Mouse (Mus musculus) erythroid progenitor cell, adult 5-6 weeks (primary cell): ENCODE measurements around the gene Mmachc. TPM values are rescaled to one million over a fixed set of nuclear protein-coding genes. Genes with fewer than 3 reads are reported as not detected.

Experiments used
- ATAC-seq: replicated peaks from 2 replicates; pipeline ENCODE4 v1.8.0; 2016; ENCODE audit warnings: moderate number of reproducible peaks, mild to moderate bottlenecking, moderate TSS enrichment, inconsistent platforms; ENCODE audit not compliant: poor library complexity, low FRiP score, severe bottlenecking
- total RNA-seq, 2 experiments: library from RNA; stranded (forward) in 1 of 2; stranded (reverse) in 1 of 2; fragments of 150-400 nt in 1 of 2; fragments of 186-747, 209-891 nt in 1 of 2; gene quantifications; 2 replicates each; pipeline versions ENCODE4 v1.2.3 to v1.2.4; 2015 to 2017; ENCODE audit warnings: low replicate concordance in 2 of 2

Gene Mmachc
- total RNA-seq, 2 experiments from 2014 or later: 3.6 to 12.6 TPM

GRCm38 (mm10) chr4:116655658-116656057 lies 52.5 kb downstream of the Mmachc start:
- no peak for ATAC-seq

GRCm38 (mm10) chr4:116655100-116655499 lies 53.1 kb downstream of the Mmachc start:
- no peak for ATAC-seq

- no peak for ATAC-seq
These were observed 55.0 kb downstream of the Mmachc start for GRCm38 (mm10) chr4:116653228-116653627.

Other genes with a start within 250 kb of the Mmachc start
- 62.0 and 89.0 TPM in 2 replicates for gene Mast2, start 244.2 kb downstream of the Mmachc start, total RNA-seq (2015; ENCODE audit: low replicate concordance)
- 66.4 and 76.9 TPM in 2 replicates for gene Mast2, start 244.2 kb downstream of the Mmachc start, total RNA-seq (2017; ENCODE audit: low replicate concordance)
- 12.2 and 13.3 TPM in 2 replicates for gene Ipp, start 200.9 kb downstream of the Mmachc start, total RNA-seq (2015; ENCODE audit: low replicate concordance)
- 30.0 and 32.3 TPM in 2 replicates for gene Ipp, start 200.9 kb downstream of the Mmachc start, total RNA-seq (2017; ENCODE audit: low replicate concordance)
- 5.9 and 10.1 TPM in 2 replicates for gene Tmem69, start 152.5 kb downstream of the Mmachc start, total RNA-seq (2015; ENCODE audit: low replicate concordance)
- gene Tmem69, start 152.5 kb downstream of the Mmachc start, total RNA-seq (2017; ENCODE audit: low replicate concordance): 2.4 and 9.8 TPM in 2 replicates
- gene Gpbp1l1, start 150.7 kb downstream of the Mmachc start, total RNA-seq (2015; ENCODE audit: low replicate concordance): 90.1 and 126 TPM in 2 replicates
- 101 and 136 TPM in 2 replicates for gene Gpbp1l1, start 150.7 kb downstream of the Mmachc start, total RNA-seq (2017; ENCODE audit: low replicate concordance)
- 5.9 TPM in 1 of 2 replicates, not detected in the other for gene Ccdc17, start 111.8 kb downstream of the Mmachc start, total RNA-seq (2015; ENCODE audit: low replicate concordance)
- gene Ccdc17, start 111.8 kb downstream of the Mmachc start, total RNA-seq (2017; ENCODE audit: low replicate concordance): 2.6 and 5.3 TPM in 2 replicates
- 75.5 and 103 TPM in 2 replicates for gene Nasp, start 80.5 kb downstream of the Mmachc start, total RNA-seq (2015; ENCODE audit: low replicate concordance)
- 126 and 154 TPM in 2 replicates for gene Nasp, start 80.5 kb downstream of the Mmachc start, total RNA-seq (2017; ENCODE audit: low replicate concordance)
- 130 and 134 TPM in 2 replicates for gene Akr1a1, start 56.7 kb downstream of the Mmachc start, total RNA-seq (2015; ENCODE audit: low replicate concordance)
- gene Akr1a1, start 56.7 kb downstream of the Mmachc start, total RNA-seq (2017; ENCODE audit: low replicate concordance): 99.1 and 124 TPM in 2 replicates
- 99.3 and 104 TPM in 2 replicates for gene Prdx1, start 22.9 kb downstream of the Mmachc start, total RNA-seq (2015; ENCODE audit: low replicate concordance)
- gene Prdx1, start 22.9 kb downstream of the Mmachc start, total RNA-seq (2017; ENCODE audit: low replicate concordance): 39.4 and 52.6 TPM in 2 replicates
- gene Ccdc163, start 103 bp upstream of the Mmachc start, total RNA-seq (2015; ENCODE audit: low replicate concordance): 61.2 and 127 TPM in 2 replicates
- gene Ccdc163, start 103 bp upstream of the Mmachc start, total RNA-seq (2017; ENCODE audit: low replicate concordance): 11.7 and 21.4 TPM in 2 replicates
- gene Tesk2, start 12.5 kb upstream of the Mmachc start, total RNA-seq (2015; ENCODE audit: low replicate concordance): 5.0 and 17.2 TPM in 2 replicates
- gene Tesk2, start 12.5 kb upstream of the Mmachc start, total RNA-seq (2017; ENCODE audit: low replicate concordance): 2.8 and 3.6 TPM in 2 replicates
- gene Toe1, start 99.2 kb upstream of the Mmachc start, total RNA-seq (2015; ENCODE audit: low replicate concordance): 4.6 and 6.8 TPM in 2 replicates
- 4.1 and 27.0 TPM in 2 replicates for gene Toe1, start 99.2 kb upstream of the Mmachc start, total RNA-seq (2017; ENCODE audit: low replicate concordance)
- gene Mutyh, start 99.3 kb upstream of the Mmachc start, total RNA-seq (2015; ENCODE audit: low replicate concordance): 0.84 and 9.4 TPM in 2 replicates
- 1.2 TPM in 1 of 2 replicates, not detected in the other for gene Mutyh, start 99.3 kb upstream of the Mmachc start, total RNA-seq (2017; ENCODE audit: low replicate concordance)
- not detected in 2 replicates for gene Hpdl, start 113.3 kb upstream of the Mmachc start, total RNA-seq (2015; ENCODE audit: low replicate concordance)
- not detected in 2 replicates for gene Hpdl, start 113.3 kb upstream of the Mmachc start, total RNA-seq (2017; ENCODE audit: low replicate concordance)
- gene Zswim5, start 169.0 kb upstream of the Mmachc start, total RNA-seq (2015; ENCODE audit: low replicate concordance): not detected in 2 replicates
- gene Zswim5, start 169.0 kb upstream of the Mmachc start, total RNA-seq (2017; ENCODE audit: low replicate concordance): not detected in 2 replicates